Mouse (Mus musculus) midbrain, postnatal 0 days (tissue): Measurements from ENCODE around the gene Gatb. TPM values are rescaled to one million over a fixed set of nuclear protein-coding genes. Genes with fewer than 3 reads are reported as not detected.
A peak's percentile ranks its signal among the peaks of the same experiment; 100 is the strongest.

ENCODE experiments used
- ATAC-seq: fragments of 200-750 bp; cut with Nextera tagmentation; 2 replicates; pipeline ENCODE4 v1.8.0; 2017; ENCODE audit warnings: moderate number of reproducible peaks, mild to moderate bottlenecking, moderate TSS enrichment, moderate library complexity; ENCODE audit not compliant: low FRiP score
- DNase-seq: peaks from one replicate; pipeline ENCODE4 v3.0.0-alpha.2; 2015; ENCODE audit warnings: low spot score
- H3K27ac ChIP-seq: fragments of 300-500 bp; sonication (generic); 2 replicates; pipeline ENCODE4 v1.5.1; 2014; ENCODE audit warnings: low read depth, mild to moderate bottlenecking, low read length, mixed read lengths
- H3K27me3 ChIP-seq: fragments of 300-500 bp; sonication (generic); 2 replicates; pipeline ENCODE4 v1.6.1; 2014; ENCODE audit warnings: low read length, control low read depth, mixed read lengths; ENCODE audit not compliant: insufficient read depth
- H3K36me3 ChIP-seq: fragments of 300-500 bp; sonication (generic); 2 replicates; pipeline ENCODE4 v1.6.1; 2014; ENCODE audit warnings: low read length, control low read depth, mixed read lengths; ENCODE audit not compliant: insufficient read depth
- H3K4me1 ChIP-seq: fragments of 300-500 bp; sonication (generic); 2 replicates; pipeline ENCODE4 v1.6.1; 2014; ENCODE audit warnings: mild to moderate bottlenecking, control low read depth, antibody characterized with exemption, low read length, mixed read lengths; ENCODE audit not compliant: insufficient read depth
- H3K4me2 ChIP-seq: fragments of 300-500 bp; sonication (generic); 2 replicates; pipeline ENCODE4 v1.6.1; 2014; ENCODE audit warnings: low read depth, mild to moderate bottlenecking, low read length, mixed read lengths; ENCODE audit not compliant: poor library complexity, severe bottlenecking
- H3K4me3 ChIP-seq: fragments of 300-500 bp; sonication (generic); 2 replicates; pipeline ENCODE4 v1.5.1; 2014; ENCODE audit warnings: low read depth, mild to moderate bottlenecking, low read length, moderate library complexity
- H3K9ac ChIP-seq: fragments of 300-500 bp; sonication (generic); replicated peaks from 2 replicates; pipeline ENCODE4 v1.6.1; 2014; ENCODE audit warnings: mild to moderate bottlenecking, low read length, moderate library complexity, mixed read lengths; ENCODE audit not compliant: poor library complexity, severe bottlenecking
- H3K9me3 ChIP-seq: fragments of 300-500 bp; sonication (generic); 2 replicates; pipeline ENCODE4 v1.6.1; 2016; ENCODE audit warnings: low read length, control low read depth
- CTCF ChIP-seq: IDR thresholded peaks from 2 replicates; pipeline ENCODE4 v1.5.1; 2016; ENCODE audit warnings: antibody characterized with exemption, mild to moderate bottlenecking
- WGBS: fragments of 180-500 bp; shearing (Covaris S2); extraction: QIAGEN DNeasy Blood & Tissue Kit; methylation state at CpG from one replicate; pipeline ENCODE4 v1.1.7; 2014; 5-methylcytosine and 5-hydroxymethylcytosine counted together
- polyA plus RNA-seq: library from polyadenylated mRNA; unstranded; fragments of >200 nt; fragmentation: Nextera tagmentation; extraction: Ambion mirVana; gene quantifications from 2 replicates; pipeline ENCODE4 v1.2.1, GENCODE M21; 2015
- total RNA-seq: library from RNA; depleted of rRNA; stranded (reverse); fragments of >200 nt; gene quantifications from 2 replicates; pipeline ENCODE4 v1.2.3, GENCODE M21; 2014

Gene Gatb
- total and polyA plus RNA-seq, 2 experiments from 2014 or later: 21.7 to 36.9 TPM

DNA sequence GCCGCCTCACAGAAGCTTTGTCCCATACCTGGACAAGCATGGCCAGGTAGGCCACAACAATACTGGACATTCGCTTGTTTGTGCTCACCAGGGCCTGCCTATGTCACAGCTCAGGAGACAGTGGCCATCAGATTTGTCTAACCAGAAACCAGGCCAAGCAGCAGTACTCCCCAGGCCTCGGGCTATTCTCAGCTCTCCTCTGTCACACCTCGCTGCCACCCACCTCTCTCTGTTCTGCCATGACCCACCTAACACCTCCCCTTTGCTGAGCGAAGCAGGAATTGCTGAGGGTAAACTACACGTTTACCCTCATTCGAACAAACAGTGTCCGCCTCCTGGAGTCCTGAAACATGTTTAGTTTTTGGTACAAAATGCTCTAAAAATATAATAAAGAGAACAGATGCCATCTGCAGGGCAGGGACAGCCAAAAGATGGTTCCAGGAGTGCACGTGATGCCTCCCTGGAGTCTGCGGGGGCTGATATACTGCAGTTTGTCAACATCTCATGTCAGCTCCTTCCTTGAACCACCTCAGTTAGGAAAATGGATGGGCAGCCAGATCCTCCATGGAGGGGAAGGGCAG lies 90.8 kb downstream of the Gatb start:
- ATAC-seq (no peak), DNase-seq (no peak)
- Histone ChIP-seq H3K4me2 (no peak overlapping the region), H3K27me3 (no peaks in the 10 kb centered on the region), H3K27ac (no peak overlapping the region), H3K4me3 (no peak overlapping the region), H3K9ac (no peak overlapping the region), H3K9me3 (no peaks in the 10 kb centered on the region), H3K36me3 (no peaks in the 10 kb centered on the region), H3K4me1 (peaks cover 2% of the 10 kb centered on the region; the same call in 1 of the 2 replicates)
- TF ChIP-seq CTCF: no peak
- WGBS: 88% methylated on average over 10 of the region's 10 CpGs

DNA sequence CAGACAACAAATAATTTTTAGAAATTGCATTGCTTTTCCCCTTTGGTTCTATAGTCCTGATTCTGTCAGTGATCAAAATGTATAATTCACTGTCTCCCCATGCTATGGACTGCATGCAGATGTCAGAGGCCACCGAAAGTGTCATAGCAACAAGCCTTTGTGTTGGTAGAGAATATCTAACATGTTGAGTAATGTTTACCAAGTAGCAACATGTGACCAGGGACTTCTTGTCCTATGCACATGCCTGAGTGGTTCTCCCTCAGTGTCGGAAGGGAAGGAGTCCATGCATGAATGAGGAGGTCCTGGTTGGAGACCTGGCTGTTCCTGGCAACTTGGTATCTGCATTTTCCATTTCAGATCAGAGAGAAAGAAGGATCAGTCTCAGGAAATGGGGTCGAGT lies 92.2 kb downstream of the Gatb start:
- H3K4me1 ChIP-seq: peaks cover 2% of the 10 kb centered on the region; the same call in 1 of the 2 replicates
- no peak for TF ChIP-seq CTCF
- WGBS: 66% methylated on average over 3 of the region's 3 CpGs
- H3K9ac ChIP-seq: no peak overlapping the region
- no peak overlapping the region for H3K4me2 ChIP-seq
- H3K36me3 ChIP-seq: no peaks in the 10 kb centered on the region
- no peak overlapping the region for H3K27ac ChIP-seq
- no peak overlapping the region for H3K4me3 ChIP-seq
- no peak for DNase-seq
- H3K27me3 ChIP-seq: no peaks in the 10 kb centered on the region
- ATAC-seq: no peak
- no peaks in the 10 kb centered on the region for H3K9me3 ChIP-seq

DNA sequence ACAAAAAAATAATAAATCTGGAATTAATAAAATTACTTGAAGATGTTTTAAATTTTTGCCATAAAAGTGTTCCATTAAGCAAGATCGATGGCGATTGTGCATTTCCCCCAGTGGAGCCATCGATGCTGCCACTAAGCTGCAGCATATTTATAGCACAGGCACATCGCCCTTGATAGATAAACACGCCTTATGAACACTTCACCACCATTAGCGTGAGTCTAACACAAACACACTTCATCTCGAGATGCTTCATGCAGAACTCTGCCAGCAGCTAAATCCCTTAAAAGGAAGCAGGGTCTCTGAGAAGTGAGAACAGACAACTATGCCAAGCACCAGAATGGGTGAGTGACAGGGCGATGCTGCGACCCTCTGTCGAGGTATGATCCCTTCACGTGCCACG lies 92.8 kb downstream of the Gatb start:
- ATAC-seq (no peak), DNase-seq (no peak)
- no peak for TF ChIP-seq CTCF
- H3K4me2 ChIP-seq: no peak overlapping the region
- H3K27ac ChIP-seq: no peak overlapping the region
- 79% methylated on average over 12 of the region's 12 CpGs for WGBS
- H3K4me3 ChIP-seq: no peak overlapping the region
- H3K27me3 ChIP-seq: no peaks in the 10 kb centered on the region
- H3K36me3 ChIP-seq: no peaks in the 10 kb centered on the region
- no peak overlapping the region for H3K9ac ChIP-seq
- no peaks in the 10 kb centered on the region for H3K9me3 ChIP-seq
- peaks cover 2% of the 10 kb centered on the region; the same call in 1 of the 2 replicates for H3K4me1 ChIP-seq

DNA sequence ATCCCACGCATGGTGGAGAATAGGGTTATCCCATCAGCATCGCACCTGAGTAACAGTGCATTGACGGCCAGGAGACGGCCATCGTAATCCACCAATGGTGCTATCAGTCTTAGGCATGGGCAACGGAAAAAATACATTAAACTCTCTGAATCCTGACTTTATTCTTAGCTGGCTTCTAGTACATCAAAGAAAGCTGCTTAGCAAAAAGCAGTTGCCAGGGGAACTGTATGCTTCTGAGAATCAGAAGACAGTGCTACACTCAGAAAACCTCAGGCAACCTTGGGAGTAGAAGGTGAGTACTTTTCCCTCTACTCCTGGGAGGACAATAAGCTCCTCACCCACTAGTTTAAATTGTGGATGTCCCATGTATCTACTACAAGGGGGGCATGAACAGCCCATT lies 93.8 kb downstream of the Gatb start:
- no peaks in the 10 kb centered on the region for H3K27me3 ChIP-seq
- H3K9ac ChIP-seq: no peak overlapping the region
- no peaks in the 10 kb centered on the region for H3K36me3 ChIP-seq
- ATAC-seq: peak; percentile 45; the same call in 1 of the 2 replicates
- no peak overlapping the region for H3K27ac ChIP-seq
- WGBS: 63% methylated on average over 6 of the region's 6 CpGs
- peaks cover 2% of the 10 kb centered on the region; the same call in 1 of the 2 replicates for H3K4me1 ChIP-seq
- H3K4me3 ChIP-seq: no peak overlapping the region
- no peak for TF ChIP-seq CTCF
- H3K4me2 ChIP-seq: no peak overlapping the region
- no peak for DNase-seq
- no peaks in the 10 kb centered on the region for H3K9me3 ChIP-seq

DNA sequence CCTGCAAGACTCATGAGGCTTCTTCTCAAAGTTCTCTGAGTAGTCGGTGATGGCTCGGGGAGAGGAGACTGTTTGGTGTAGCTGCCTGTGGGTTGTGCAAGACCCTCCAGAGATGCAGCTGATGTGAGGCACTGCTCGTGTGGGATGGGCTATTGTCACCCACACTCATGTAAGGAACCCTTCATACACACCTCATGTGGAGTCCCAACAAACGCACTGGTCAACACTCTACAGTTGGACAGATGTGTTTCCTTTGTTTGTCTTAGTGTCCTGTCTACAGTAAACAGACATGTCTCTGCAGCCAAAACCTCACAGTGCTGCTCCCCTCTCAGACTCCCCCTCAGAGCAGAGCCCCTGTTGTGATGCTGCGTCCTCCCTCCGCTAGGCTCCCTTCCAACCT lies 95.9 kb downstream of the Gatb start:
- Histone ChIP-seq H3K4me2 (no peak overlapping the region), H3K4me3 (no peak overlapping the region), H3K36me3 (no peaks in the 10 kb centered on the region), H3K27ac (no peak overlapping the region), H3K4me1 (peaks cover 2% of the 10 kb centered on the region; the same call in 1 of the 2 replicates), H3K27me3 (no peaks in the 10 kb centered on the region), H3K9ac (no peak overlapping the region), H3K9me3 (no peaks in the 10 kb centered on the region)
- WGBS: 86% methylated on average over 6 of the region's 6 CpGs
- no peak for TF ChIP-seq CTCF
- ATAC-seq: no peak
- no peak for DNase-seq

DNA sequence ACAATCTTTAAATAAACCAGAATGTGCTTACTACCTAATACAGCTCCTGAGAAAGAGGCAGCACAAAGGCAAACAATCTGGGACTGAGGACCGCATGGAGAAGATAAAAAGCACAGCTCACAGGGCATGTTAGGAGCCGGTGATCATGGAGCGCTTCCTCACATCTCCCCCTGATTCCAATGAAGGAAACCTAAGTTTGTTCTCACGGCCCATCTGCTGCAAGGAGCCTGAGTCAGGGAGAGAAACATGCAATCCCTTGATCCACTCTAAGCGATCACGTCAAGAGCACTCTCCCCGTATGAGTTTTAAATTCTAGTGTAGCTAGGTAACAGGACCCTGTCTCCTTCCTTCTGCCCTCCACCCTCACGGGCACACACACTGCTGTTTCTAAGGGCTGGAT lies 103.2 kb downstream of the Gatb start:
- Histone ChIP-seq H3K4me1 (no peaks in the 10 kb centered on the region), H3K9ac (no peak overlapping the region), H3K4me2 (no peak overlapping the region), H3K36me3 (no peaks in the 10 kb centered on the region), H3K4me3 (no peak overlapping the region), H3K27me3 (no peaks in the 10 kb centered on the region), H3K27ac (no peak overlapping the region), H3K9me3 (no peaks in the 10 kb centered on the region)
- TF ChIP-seq CTCF: no peak
- DNase-seq (no peak), ATAC-seq (no peak)
- WGBS: 83% methylated on average over 8 of the region's 8 CpGs
